Mouse (Mus musculus): ENCODE measurements at regions not wholly inside any gene's neighbourhood (a gene's known extent, or its start where the extent isn't known, plus 50 kb on each side); places are given as distances from the start of the nearest gene placed in this dataset.
A peak's percentile ranks its signal among the peaks of the same experiment; 100 is the strongest.

GRCm38 (mm10) chr17:52084455-52084854 lies 251.4 kb upstream of the Satb1 start:
- no peak overlapping the region for H3K27ac ChIP-seq
- WGBS = 4% methylated on average over 2 of the region's 2 CpGs
- ATAC-seq (replicated peaks; ENCODE audit: low FRiP score) = peak; percentile 61; the same call in 1 of the 2 replicates
- H3K4me1 ChIP-seq = 0 out of 2 replicates have a peak, but pooled peaks cover 8% of the 10 kb centered on the region
- H3K27me3 ChIP-seq = no peaks in the 10 kb centered on the region
- H3K4me3 ChIP-seq (replicated peaks) = no peak overlapping the region
- no peaks in the 10 kb centered on the region for H3K36me3 ChIP-seq
- no peak overlapping the region for H3K9ac ChIP-seq
- H3K9me3 ChIP-seq (replicated peaks) = no peaks in the 10 kb centered on the region
- H3K4me2 ChIP-seq = no peak overlapping the region; the same call in 1 of the 2 replicates

GRCm38 (mm10) chr17:52079316-52079715 lies 246.2 kb upstream of the Satb1 start:
- no peak overlapping the region for H3K27ac ChIP-seq
- no peaks in the 10 kb centered on the region for H3K36me3 ChIP-seq
- no peak overlapping the region for H3K4me3 ChIP-seq (replicated peaks)
- H3K9me3 ChIP-seq (replicated peaks) = no peaks in the 10 kb centered on the region
- H3K4me1 ChIP-seq = 0 out of 2 replicates have a peak, but pooled peaks cover 2% of the 10 kb centered on the region
- no peak overlapping the region for H3K9ac ChIP-seq
- no peak overlapping the region for H3K4me2 ChIP-seq
- ATAC-seq (replicated peaks; ENCODE audit: low FRiP score) = no peak
- WGBS = 75% methylated on average over 7 of the region's 7 CpGs
- H3K27me3 ChIP-seq = no peaks in the 10 kb centered on the region

GRCm38 (mm10) chr17:52078496-52078895 lies 245.4 kb upstream of the Satb1 start:
- no peak overlapping the region for H3K27ac ChIP-seq
- no peak overlapping the region for H3K4me3 ChIP-seq (replicated peaks)
- no peaks in the 10 kb centered on the region for H3K27me3 ChIP-seq
- H3K9me3 ChIP-seq (replicated peaks) = no peaks in the 10 kb centered on the region
- no peak for ATAC-seq (replicated peaks; ENCODE audit: low FRiP score)
- WGBS = 80% methylated on average over 8 of the region's 8 CpGs
- H3K4me1 ChIP-seq = no peaks in the 10 kb centered on the region
- H3K9ac ChIP-seq = no peak overlapping the region
- no peak overlapping the region for H3K4me2 ChIP-seq
- no peaks in the 10 kb centered on the region for H3K36me3 ChIP-seq

- no peak overlapping the region for H3K4me3 ChIP-seq (replicated peaks)
- no peak overlapping the region for H3K4me2 ChIP-seq
- H3K27ac ChIP-seq = no peak overlapping the region
- no peaks in the 10 kb centered on the region for H3K36me3 ChIP-seq
- no peaks in the 10 kb centered on the region for H3K4me1 ChIP-seq
- WGBS = 88% methylated on average over 4 of the region's 4 CpGs
- H3K9me3 ChIP-seq (replicated peaks) = no peaks in the 10 kb centered on the region
- no peak for ATAC-seq (replicated peaks; ENCODE audit: low FRiP score)
- no peak overlapping the region for H3K9ac ChIP-seq
- no peaks in the 10 kb centered on the region for H3K27me3 ChIP-seq
These were observed 244.9 kb upstream of the Satb1 start for GRCm38 (mm10) chr17:52077951-52078350.

GRCm38 (mm10) chr17:52076746-52077145 lies 243.7 kb upstream of the Satb1 start:
- Histone ChIP-seq H3K4me1 (no peaks in the 10 kb centered on the region), H3K4me2 (no peak overlapping the region), H3K4me3 (replicated peaks) (no peak overlapping the region), H3K9ac (no peak overlapping the region), H3K27me3 (no peaks in the 10 kb centered on the region), H3K36me3 (no peaks in the 10 kb centered on the region), H3K9me3 (replicated peaks) (no peaks in the 10 kb centered on the region), H3K27ac (no peak overlapping the region)
- ATAC-seq (replicated peaks; ENCODE audit: low FRiP score) = no peak
- 90% methylated on average over 2 of the region's 2 CpGs for WGBS

- no peak overlapping the region for H3K4me3 ChIP-seq (replicated peaks)
- no peaks in the 10 kb centered on the region for H3K4me1 ChIP-seq
- ATAC-seq (replicated peaks; ENCODE audit: low FRiP score) = no peak
- H3K9ac ChIP-seq = no peak overlapping the region
- H3K4me2 ChIP-seq = no peak overlapping the region
- H3K36me3 ChIP-seq = no peaks in the 10 kb centered on the region
- no peaks in the 10 kb centered on the region for H3K9me3 ChIP-seq (replicated peaks)
- WGBS = 57% methylated on average over 2 of the region's 2 CpGs
- H3K27ac ChIP-seq = no peak overlapping the region
- no peaks in the 10 kb centered on the region for H3K27me3 ChIP-seq
These were observed 234.6 kb upstream of the Satb1 start for GRCm38 (mm10) chr17:52067721-52068120.

- no peaks in the 10 kb centered on the region for H3K27me3 ChIP-seq
- ATAC-seq (replicated peaks; ENCODE audit: low FRiP score) = no peak
- H3K9ac ChIP-seq = no peak overlapping the region
- H3K4me1 ChIP-seq = no peaks in the 10 kb centered on the region
- H3K4me3 ChIP-seq (replicated peaks) = no peak overlapping the region
- no peaks in the 10 kb centered on the region for H3K36me3 ChIP-seq
- no peak overlapping the region for H3K4me2 ChIP-seq
- no peak overlapping the region for H3K27ac ChIP-seq
- H3K9me3 ChIP-seq (replicated peaks) = no peaks in the 10 kb centered on the region
- 87% methylated on average over 5 of the region's 5 CpGs for WGBS
These were observed 231.5 kb upstream of the Satb1 start for GRCm38 (mm10) chr17:52064618-52065017.

- 74% methylated on average over 4 of the region's 4 CpGs for WGBS
- no peak overlapping the region for H3K4me2 ChIP-seq
- H3K27ac ChIP-seq = no peak overlapping the region
- no peaks in the 10 kb centered on the region for H3K27me3 ChIP-seq
- H3K4me3 ChIP-seq (replicated peaks) = no peak overlapping the region
- no peaks in the 10 kb centered on the region for H3K36me3 ChIP-seq
- no peak for ATAC-seq (replicated peaks; ENCODE audit: low FRiP score)
- no peaks in the 10 kb centered on the region for H3K4me1 ChIP-seq
- no peaks in the 10 kb centered on the region for H3K9me3 ChIP-seq (replicated peaks)
- no peak overlapping the region for H3K9ac ChIP-seq
These were observed 230.0 kb upstream of the Satb1 start for GRCm38 (mm10) chr17:52063121-52063520.

GRCm38 (mm10) chr17:52062096-52062665 lies 229.1 kb upstream of the Satb1 start:
- no peak for ATAC-seq (replicated peaks; ENCODE audit: low FRiP score)
- Histone ChIP-seq H3K27ac (no peak overlapping the region), H3K9ac (no peak overlapping the region), H3K4me1 (no peaks in the 10 kb centered on the region), H3K9me3 (replicated peaks) (no peaks in the 10 kb centered on the region), H3K27me3 (no peaks in the 10 kb centered on the region), H3K36me3 (no peaks in the 10 kb centered on the region), H3K4me3 (replicated peaks) (no peak overlapping the region), H3K4me2 (peak overlapping the region; percentile 37)
- 25% methylated on average over 11 of the region's 11 CpGs for WGBS

- H3K36me3 ChIP-seq = no peaks in the 10 kb centered on the region
- no peaks in the 10 kb centered on the region for H3K4me1 ChIP-seq
- H3K9ac ChIP-seq = no peak overlapping the region
- no peak overlapping the region for H3K27ac ChIP-seq
- no peaks in the 10 kb centered on the region for H3K27me3 ChIP-seq
- WGBS = 71% methylated on average over 4 of the region's 4 CpGs
- no peak overlapping the region for H3K4me2 ChIP-seq
- peak; percentile 62 for ATAC-seq (replicated peaks; ENCODE audit: low FRiP score)
- no peaks in the 10 kb centered on the region for H3K9me3 ChIP-seq (replicated peaks)
- H3K4me3 ChIP-seq (replicated peaks) = no peak overlapping the region
These were observed 203.4 kb upstream of the Satb1 start for GRCm38 (mm10) chr17:52036479-52036878.

GRCm38 (mm10) chr17:52031079-52031478 lies 198.0 kb upstream of the Satb1 start:
- Histone ChIP-seq H3K36me3 (no peaks in the 10 kb centered on the region), H3K9ac (no peak overlapping the region), H3K4me3 (replicated peaks) (no peak overlapping the region), H3K4me1 (no peaks in the 10 kb centered on the region), H3K27ac (no peak overlapping the region), H3K4me2 (no peak overlapping the region), H3K9me3 (replicated peaks) (no peaks in the 10 kb centered on the region), H3K27me3 (no peaks in the 10 kb centered on the region)
- no peak for ATAC-seq (replicated peaks; ENCODE audit: low FRiP score)
- WGBS = 91% methylated on average over 8 of the region's 8 CpGs

GRCm38 (mm10) chr17:51986920-51987319 lies 153.8 kb upstream of the Satb1 start:
- H3K4me2 ChIP-seq = no peak overlapping the region
- no peaks in the 10 kb centered on the region for H3K4me1 ChIP-seq
- H3K36me3 ChIP-seq = no peaks in the 10 kb centered on the region
- no peaks in the 10 kb centered on the region for H3K9me3 ChIP-seq (replicated peaks)
- H3K27me3 ChIP-seq = no peaks in the 10 kb centered on the region
- no peak overlapping the region for H3K9ac ChIP-seq
- WGBS = 76% methylated on average over 8 of the region's 8 CpGs
- ATAC-seq (replicated peaks; ENCODE audit: low FRiP score) = no peak
- H3K4me3 ChIP-seq (replicated peaks) = no peak overlapping the region
- H3K27ac ChIP-seq = no peak overlapping the region

GRCm38 (mm10) chr17:51986212-51986611 lies 153.1 kb upstream of the Satb1 start:
- H3K27me3 ChIP-seq = no peaks in the 10 kb centered on the region
- H3K4me1 ChIP-seq = no peaks in the 10 kb centered on the region
- no peak overlapping the region for H3K4me2 ChIP-seq
- H3K9ac ChIP-seq = no peak overlapping the region
- no peaks in the 10 kb centered on the region for H3K36me3 ChIP-seq
- no peaks in the 10 kb centered on the region for H3K9me3 ChIP-seq (replicated peaks)
- ATAC-seq (replicated peaks; ENCODE audit: low FRiP score) = no peak
- no peak overlapping the region for H3K4me3 ChIP-seq (replicated peaks)
- WGBS = 70% methylated on average over 14 of the region's 14 CpGs
- H3K27ac ChIP-seq = no peak overlapping the region
